Mouse (Mus musculus) liver, embryonic 16.5 days (tissue): ENCODE measurements around the gene Fzd10. TPM values are rescaled to one million over a fixed set of nuclear protein-coding genes. Genes with fewer than 3 reads are reported as not detected.

Experiments
- ATAC-seq: fragments of 200-750 bp; cut with Nextera tagmentation; 2 replicates; pipeline ENCODE4 v1.8.0; 2017; ENCODE audit warnings: low read depth, mild to moderate bottlenecking, moderate number of reproducible peaks, moderate library complexity
- H3K27ac ChIP-seq: fragments of 300-500 bp; sonication (generic); 2 replicates; pipeline ENCODE4 v1.5.1; 2014; ENCODE audit warnings: mild to moderate bottlenecking, low read length
- H3K27me3 ChIP-seq: fragments of 300-500 bp; sonication (generic); 2 replicates; pipeline ENCODE4 v1.6.1; 2014; ENCODE audit warnings: low read depth, low read length, mixed read lengths; ENCODE audit not compliant: control insufficient read depth, insufficient read depth
- H3K36me3 ChIP-seq: fragments of 300-500 bp; sonication (generic); 2 replicates; pipeline ENCODE4 v1.6.1; 2014; ENCODE audit warnings: mild to moderate bottlenecking; ENCODE audit not compliant: control insufficient read depth, insufficient read depth
- H3K4me1 ChIP-seq: fragments of 300-500 bp; sonication (generic); 2 replicates; pipeline ENCODE4 v1.6.1; 2014; ENCODE audit warnings: low read depth, low read length, mixed read lengths; ENCODE audit not compliant: control insufficient read depth
- H3K4me2 ChIP-seq: fragments of 300-500 bp; sonication (generic); 2 replicates; pipeline ENCODE4 v1.6.1; 2014; ENCODE audit warnings: low read depth, low read length, mixed read lengths
- H3K4me3 ChIP-seq: fragments of 300-500 bp; sonication (generic); 2 replicates; pipeline ENCODE4 v1.5.1; 2014; ENCODE audit warnings: low read depth, mild to moderate bottlenecking, low read length
- H3K9ac ChIP-seq: fragments of 300-500 bp; sonication (generic); 2 replicates; pipeline ENCODE4 v1.6.1; 2014; ENCODE audit warnings: low read depth, low read length
- H3K9me3 ChIP-seq: fragments of 300-500 bp; sonication (generic); replicated peaks from 2 replicates; pipeline ENCODE4 v1.6.1; 2016; ENCODE audit warnings: low read length; ENCODE audit not compliant: control insufficient read depth
- WGBS: fragments of 180-500 bp; shearing (Covaris S2); extraction: QIAGEN DNeasy Blood & Tissue Kit; methylation state at CpG from one replicate; pipeline ENCODE4 v1.1.7; 2014; ENCODE audit not compliant: insufficient replicate concordance; 5-methylcytosine and 5-hydroxymethylcytosine counted together
- polyA plus RNA-seq: library from polyadenylated mRNA; unstranded; fragments of >200 nt; fragmentation: Nextera tagmentation; extraction: Ambion mirVana; gene quantifications from 2 replicates; pipeline ENCODE4 v1.2.1, GENCODE M21; 2015

Fzd10 gene
- polyA plus RNA-seq, 1 experiment from 2014 or later = not detected

GRCm38 (mm10) chr5:128575997-128576579 is 24.6 kb upstream of the Fzd10 start:
- Histone ChIP-seq H3K4me1 (no peaks in the 10 kb centered on the region), H3K9ac (no peak overlapping the region), H3K27ac (no peak overlapping the region), H3K4me3 (no peak overlapping the region), H3K36me3 (no peaks in the 10 kb centered on the region), H3K4me2 (no peak overlapping the region), H3K9me3 (no peaks in the 10 kb centered on the region), H3K27me3 (no peaks in the 10 kb centered on the region)
- no peak for ATAC-seq
- 52% methylated on average over 9 of the region's 9 CpGs for WGBS

DNA sequence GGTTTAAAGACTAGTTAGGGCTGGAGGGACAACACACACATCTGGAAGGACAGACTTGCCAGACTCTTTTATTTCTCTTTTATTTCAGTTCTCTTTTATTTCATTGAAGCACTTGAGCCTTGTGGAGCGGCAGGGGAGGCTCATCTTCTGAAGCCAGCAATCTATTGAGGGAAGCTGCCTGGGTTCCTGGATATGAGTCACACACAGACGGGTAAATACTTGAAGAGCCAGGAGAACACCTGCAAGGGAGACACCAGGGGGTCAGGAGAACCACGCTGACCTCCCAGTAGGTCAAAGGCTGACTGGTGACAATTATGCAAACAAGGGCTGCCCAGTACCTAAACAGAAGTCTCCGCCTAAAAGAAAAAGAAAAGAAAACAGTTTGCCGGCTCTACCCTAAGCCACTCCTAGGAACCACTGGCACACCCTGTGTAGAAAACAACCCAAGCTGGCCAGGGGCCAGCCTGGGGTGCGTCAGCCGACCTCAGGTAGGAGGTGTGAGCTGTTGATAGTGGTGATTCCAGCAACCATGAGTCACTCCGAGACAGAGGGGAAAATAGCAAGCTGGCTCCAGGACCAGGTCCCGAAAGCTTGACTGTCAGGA is 21.5 kb upstream of the Fzd10 start:
- Histone ChIP-seq H3K36me3 (no peaks in the 10 kb centered on the region), H3K4me2 (no peak overlapping the region), H3K4me3 (no peak overlapping the region), H3K4me1 (no peaks in the 10 kb centered on the region), H3K9me3 (no peaks in the 10 kb centered on the region), H3K9ac (no peak overlapping the region), H3K27ac (no peak overlapping the region), H3K27me3 (no peaks in the 10 kb centered on the region)
- ATAC-seq = no peak
- 21% methylated on average over 9 of the region's 9 CpGs for WGBS

DNA sequence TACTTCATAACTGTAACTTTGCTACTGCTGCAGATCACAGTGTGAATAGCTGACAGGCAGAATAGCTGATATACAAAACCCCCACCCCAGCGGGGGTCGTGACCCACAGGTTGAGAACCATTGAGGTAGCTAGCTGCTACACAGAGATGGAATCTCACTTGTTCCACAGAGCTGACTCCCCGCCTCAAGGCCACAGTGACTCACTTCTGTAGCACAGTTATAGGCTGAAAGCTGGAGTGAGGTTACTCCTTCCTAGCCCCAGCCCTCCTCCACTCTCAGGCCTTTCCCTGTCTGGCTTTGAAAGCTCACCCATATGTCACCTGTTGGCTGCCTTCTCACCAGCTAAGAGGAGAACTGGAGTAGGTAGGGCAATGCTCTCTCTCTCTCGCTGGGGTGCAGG is 19.7 kb upstream of the Fzd10 start:
- Histone ChIP-seq H3K4me1 (no peaks in the 10 kb centered on the region), H3K27ac (no peak overlapping the region), H3K4me3 (no peak overlapping the region), H3K36me3 (no peaks in the 10 kb centered on the region), H3K9ac (no peak overlapping the region), H3K4me2 (no peak overlapping the region), H3K9me3 (no peaks in the 10 kb centered on the region), H3K27me3 (no peaks in the 10 kb centered on the region)
- ATAC-seq = no peak
- 51% methylated on average over 4 of the region's 4 CpGs for WGBS

DNA sequence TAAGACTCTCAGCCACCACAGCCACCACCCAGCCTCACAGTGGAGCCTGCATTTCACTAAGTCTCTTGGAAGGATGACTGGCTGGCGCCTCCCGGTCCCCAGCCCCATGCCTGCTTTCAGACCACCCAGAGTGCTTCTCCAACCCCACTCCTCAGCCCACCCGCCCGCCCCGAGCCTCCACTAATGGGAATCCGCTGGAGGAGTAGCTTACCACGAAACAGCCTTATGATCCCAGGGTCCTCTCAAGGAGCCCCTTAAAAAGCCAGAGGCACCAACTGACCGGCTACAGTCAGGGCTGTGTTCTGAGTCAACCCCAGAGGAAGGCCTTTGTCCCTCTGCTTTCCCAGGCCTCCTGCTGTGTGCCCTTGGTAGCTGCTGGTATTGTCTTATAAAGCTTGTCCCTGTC is 19.1 kb upstream of the Fzd10 start:
- no peaks in the 10 kb centered on the region for H3K36me3 ChIP-seq
- H3K27ac ChIP-seq = no peak overlapping the region
- H3K9ac ChIP-seq = no peak overlapping the region
- 46% methylated on average over 8 of the region's 8 CpGs for WGBS
- no peaks in the 10 kb centered on the region for H3K4me1 ChIP-seq
- H3K4me3 ChIP-seq = no peak overlapping the region
- H3K4me2 ChIP-seq = no peak overlapping the region
- H3K27me3 ChIP-seq = no peaks in the 10 kb centered on the region
- no peaks in the 10 kb centered on the region for H3K9me3 ChIP-seq
- no peak for ATAC-seq

DNA sequence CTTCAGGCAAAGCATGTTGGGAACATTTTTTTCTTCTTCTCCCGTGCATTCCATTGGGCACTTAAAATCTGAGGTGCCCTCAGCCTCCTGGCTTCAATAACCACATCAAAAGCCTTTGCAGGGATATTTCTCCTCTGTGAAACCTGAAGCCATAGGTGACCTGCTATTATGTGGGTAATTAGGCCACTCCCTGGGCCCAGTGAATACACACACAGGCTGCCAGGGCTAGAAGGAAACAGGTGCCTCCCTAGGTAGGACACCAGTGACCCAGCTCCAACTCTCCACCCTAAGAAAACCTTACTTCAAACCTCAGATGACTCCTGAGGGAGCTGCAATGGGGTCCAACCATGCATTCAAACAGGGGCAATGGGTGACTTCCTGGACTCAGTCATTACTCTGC is 11.4 kb upstream of the Fzd10 start:
- no peak for ATAC-seq
- Histone ChIP-seq H3K4me1 (no peaks in the 10 kb centered on the region), H3K9me3 (no peaks in the 10 kb centered on the region), H3K27ac (no peak overlapping the region), H3K27me3 (no peaks in the 10 kb centered on the region), H3K9ac (no peak overlapping the region), H3K4me3 (no peak overlapping the region), H3K4me2 (no peak overlapping the region), H3K36me3 (no peaks in the 10 kb centered on the region)
- WGBS = 33% methylated on average over 1 of the region's 1 CpGs

- no peak overlapping the region for H3K9ac ChIP-seq
- H3K4me3 ChIP-seq = no peak overlapping the region
- H3K27ac ChIP-seq = no peak overlapping the region
- H3K9me3 ChIP-seq = no peaks in the 10 kb centered on the region
- ATAC-seq = no peak
- peaks cover 13% of the 10 kb centered on the region for H3K27me3 ChIP-seq
- H3K4me1 ChIP-seq = no peaks in the 10 kb centered on the region
- no peak overlapping the region for H3K4me2 ChIP-seq
- H3K36me3 ChIP-seq = no peaks in the 10 kb centered on the region
- WGBS = 63% methylated on average over 13 of the region's 13 CpGs
Observed at GRCm38 (mm10) chr5:128593446-128593845, 7.2 kb upstream of the Fzd10 start.

- H3K27ac ChIP-seq = no peak overlapping the region
- WGBS = 6% methylated on average over 20 of the region's 20 CpGs
- H3K4me1 ChIP-seq = no peaks in the 10 kb centered on the region; the same call in 1 of the 2 replicates
- H3K9me3 ChIP-seq = no peaks in the 10 kb centered on the region
- H3K4me2 ChIP-seq = no peak overlapping the region
- no peak for ATAC-seq
- H3K9ac ChIP-seq = no peak overlapping the region
- no peaks in the 10 kb centered on the region for H3K36me3 ChIP-seq
- H3K4me3 ChIP-seq = no peak overlapping the region
- peaks cover 47% of the 10 kb centered on the region for H3K27me3 ChIP-seq
Observed at GRCm38 (mm10) chr5:128596813-128597212, 3.8 kb upstream of the Fzd10 start.

DNA sequence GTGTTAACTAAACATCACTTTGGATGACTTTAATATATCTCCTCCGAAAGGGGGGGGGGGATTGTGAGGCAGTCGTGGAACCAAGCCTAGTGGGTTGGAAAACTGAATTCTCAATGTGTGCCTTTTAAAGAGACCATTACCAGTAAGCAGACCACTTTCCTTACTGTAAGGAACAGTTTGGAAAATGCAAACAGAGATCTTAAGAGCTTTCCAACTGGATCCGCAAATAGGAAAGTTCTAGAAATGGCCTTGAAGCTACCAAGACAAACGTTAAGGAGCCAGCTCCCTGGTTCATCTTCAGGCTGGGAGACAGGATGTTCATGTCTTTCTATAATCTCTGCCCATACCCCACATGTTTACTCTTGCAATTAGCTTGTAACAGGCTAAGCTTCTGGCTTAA is 3.3 kb upstream of the Fzd10 start:
- ATAC-seq = no peak
- Histone ChIP-seq H3K4me1 (no peaks in the 10 kb centered on the region; the same call in 1 of the 2 replicates), H3K4me2 (no peak overlapping the region), H3K9me3 (no peaks in the 10 kb centered on the region), H3K36me3 (no peaks in the 10 kb centered on the region), H3K9ac (no peak overlapping the region), H3K27ac (no peak overlapping the region), H3K27me3 (peaks cover 52% of the 10 kb centered on the region), H3K4me3 (no peak overlapping the region)
- WGBS = 22% methylated on average over 4 of the region's 4 CpGs

DNA sequence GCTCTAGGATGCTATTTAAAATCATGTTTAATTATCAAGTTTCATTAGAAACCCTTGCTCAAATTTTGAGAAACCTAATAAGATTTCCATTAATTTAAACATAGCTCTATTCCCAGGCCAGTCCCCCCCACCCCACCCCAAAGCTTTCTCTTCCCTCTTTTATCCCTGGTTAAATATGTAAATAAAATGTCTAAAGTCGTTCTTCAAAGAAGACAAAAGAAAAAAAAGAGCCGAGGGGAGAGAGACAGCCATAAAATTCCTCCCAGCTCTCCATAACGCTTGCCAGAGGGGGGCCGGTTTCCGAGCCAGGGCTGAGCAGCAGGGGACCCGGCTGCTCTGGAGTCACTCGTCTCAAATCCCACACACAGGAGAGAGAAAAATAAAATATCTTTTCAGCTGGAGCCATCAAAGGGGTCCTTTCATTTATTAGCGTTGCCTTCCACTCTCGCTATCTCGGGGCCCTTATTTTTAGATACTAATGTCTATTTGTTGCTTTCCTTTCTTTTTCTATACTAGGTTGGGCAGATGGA is 2.4 kb upstream of the Fzd10 start:
- Histone ChIP-seq H3K9ac (no peak overlapping the region), H3K4me1 (no peaks in the 10 kb centered on the region; the same call in 1 of the 2 replicates), H3K27ac (no peak overlapping the region), H3K4me2 (no peak overlapping the region), H3K9me3 (no peaks in the 10 kb centered on the region), H3K36me3 (no peaks in the 10 kb centered on the region), H3K4me3 (no peak overlapping the region), H3K27me3 (peaks cover 59% of the 10 kb centered on the region)
- WGBS = 5% methylated on average over 10 of the region's 10 CpGs
- ATAC-seq = no peak
